Mouse (Mus musculus) heart, embryonic 14.5 days (tissue): ENCODE measurements around the gene Slc35c1. TPM values are rescaled to one million over a fixed set of nuclear protein-coding genes. Genes with fewer than 3 reads are reported as not detected.

Experiments used
- ATAC-seq: fragments of 200-750 bp; cut with Nextera tagmentation; 2 replicates; pipeline ENCODE4 v1.8.0; 2017; ENCODE audit warnings: low read depth, moderate TSS enrichment; ENCODE audit not compliant: insufficient number of reproducible peaks, insufficient read depth, low FRiP score
- H3K27ac ChIP-seq, 2 experiments: fragments of 200-500 bp in 1 of 2; fragments of 300-500 bp in 1 of 2; sonication (generic) in 1 of 2; replicated peaks in 1 of 2; 2 replicates each; pipeline ENCODE4 v1.5.1; 2012 to 2014; ENCODE audit warnings: low read depth in 2 of 2, low read length in 2 of 2, control low read depth in 1 of 2, mild to moderate bottlenecking in 1 of 2, mixed read lengths in 1 of 2; ENCODE audit not compliant: control insufficient read depth in 1 of 2, insufficient read depth in 1 of 2
- H3K27me3 ChIP-seq: fragments of 300-500 bp; sonication (generic); 2 replicates; pipeline ENCODE4 v1.6.1; 2014; ENCODE audit warnings: mild to moderate bottlenecking, low read length, control low read depth; ENCODE audit not compliant: control insufficient read depth, insufficient read depth
- H3K36me3 ChIP-seq: fragments of 300-500 bp; sonication (generic); 2 replicates; pipeline ENCODE4 v1.6.1; 2014; ENCODE audit warnings: mild to moderate bottlenecking, control low read depth, low read length, mixed read lengths; ENCODE audit not compliant: control insufficient read depth, insufficient read depth
- H3K4me1 ChIP-seq, 2 experiments: fragments of 200-500 bp in 1 of 2; fragments of 300-500 bp in 1 of 2; sonication (generic) in 1 of 2; 2 replicates each; pipeline ENCODE4 v1.6.1; 2012 to 2014; ENCODE audit warnings: low read length in 2 of 2, control low read depth in 1 of 2, mixed read lengths in 1 of 2; ENCODE audit not compliant: control insufficient read depth in 2 of 2, insufficient read depth in 2 of 2
- H3K4me2 ChIP-seq: fragments of 300-500 bp; sonication (generic); 2 replicates; pipeline ENCODE4 v1.6.1; 2014; ENCODE audit warnings: mild to moderate bottlenecking, low read length
- H3K4me3 ChIP-seq, 2 experiments: fragments of 200-500 bp in 1 of 2; fragments of 300-500 bp in 1 of 2; sonication (generic) in 1 of 2; 2 replicates each; pipeline ENCODE4 v1.5.1; 2012 to 2014; ENCODE audit warnings: low read length in 2 of 2, mild to moderate bottlenecking in 2 of 2, control low read depth in 1 of 2, low read depth in 1 of 2, moderate library complexity in 1 of 2; ENCODE audit not compliant: control insufficient read depth in 1 of 2, insufficient read depth in 1 of 2
- H3K9ac ChIP-seq: fragments of 300-500 bp; sonication (generic); 2 replicates; pipeline ENCODE4 v1.6.1; 2014; ENCODE audit warnings: mild to moderate bottlenecking, low read length
- H3K9me3 ChIP-seq: fragments of 300-500 bp; sonication (generic); 2 replicates; pipeline ENCODE4 v1.6.1; 2016; ENCODE audit warnings: low read length, control low read depth; ENCODE audit not compliant: control insufficient read depth
- WGBS: fragments of 180-500 bp; shearing (Covaris S2); extraction: QIAGEN DNeasy Blood & Tissue Kit; methylation state at CpG from one replicate; pipeline ENCODE4 v1.1.7; 2014; 5-methylcytosine and 5-hydroxymethylcytosine counted together
- polyA plus RNA-seq: library from polyadenylated mRNA; unstranded; fragments of >200 nt; fragmentation: Nextera tagmentation; extraction: Ambion mirVana; gene quantifications from 2 replicates; pipeline ENCODE4 v1.2.1, GENCODE M21; 2014

The Slc35c1 gene
- polyA plus RNA-seq, 1 experiment from 2014 or later: 7.1 TPM

DNA sequence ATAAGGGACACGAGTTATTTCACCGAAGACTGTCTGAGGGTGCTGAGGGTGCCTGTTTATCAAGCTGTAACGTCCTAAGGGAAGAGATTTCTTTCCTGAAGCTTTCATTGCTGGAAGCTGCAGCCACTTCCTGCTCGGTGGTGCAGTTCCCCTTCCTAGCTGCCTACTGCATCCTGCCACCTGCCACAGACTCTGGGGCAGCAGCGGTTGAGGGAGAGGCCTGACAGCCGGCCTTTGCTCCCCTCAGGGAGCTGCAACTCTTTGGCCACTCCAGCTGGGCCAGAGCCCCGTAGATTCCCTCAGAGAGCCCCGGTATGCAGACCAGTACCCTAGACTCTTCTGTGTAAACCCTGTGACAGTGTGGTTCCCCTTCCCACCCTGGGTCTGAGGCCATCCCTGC lies 34.1 kb upstream of the Slc35c1 start:
- Histone ChIP-seq H3K4me2 (no peak overlapping the region), H3K9ac (no peak overlapping the region), H3K36me3 (no peaks in the 10 kb centered on the region), H3K27me3 (peaks cover 7% of the 10 kb centered on the region; the same call in 1 of the 2 replicates), H3K4me1 (peaks cover 8 to 30% of the 10 kb centered on the region in 2 experiments; a peak in 3 of 4 replicates), H3K4me3 (no peak overlapping the region), H3K9me3 (no peaks in the 10 kb centered on the region), H3K27ac (no peak overlapping the region)
- ATAC-seq: no peak
- 43% methylated on average over 8 of the region's 8 CpGs for WGBS

DNA sequence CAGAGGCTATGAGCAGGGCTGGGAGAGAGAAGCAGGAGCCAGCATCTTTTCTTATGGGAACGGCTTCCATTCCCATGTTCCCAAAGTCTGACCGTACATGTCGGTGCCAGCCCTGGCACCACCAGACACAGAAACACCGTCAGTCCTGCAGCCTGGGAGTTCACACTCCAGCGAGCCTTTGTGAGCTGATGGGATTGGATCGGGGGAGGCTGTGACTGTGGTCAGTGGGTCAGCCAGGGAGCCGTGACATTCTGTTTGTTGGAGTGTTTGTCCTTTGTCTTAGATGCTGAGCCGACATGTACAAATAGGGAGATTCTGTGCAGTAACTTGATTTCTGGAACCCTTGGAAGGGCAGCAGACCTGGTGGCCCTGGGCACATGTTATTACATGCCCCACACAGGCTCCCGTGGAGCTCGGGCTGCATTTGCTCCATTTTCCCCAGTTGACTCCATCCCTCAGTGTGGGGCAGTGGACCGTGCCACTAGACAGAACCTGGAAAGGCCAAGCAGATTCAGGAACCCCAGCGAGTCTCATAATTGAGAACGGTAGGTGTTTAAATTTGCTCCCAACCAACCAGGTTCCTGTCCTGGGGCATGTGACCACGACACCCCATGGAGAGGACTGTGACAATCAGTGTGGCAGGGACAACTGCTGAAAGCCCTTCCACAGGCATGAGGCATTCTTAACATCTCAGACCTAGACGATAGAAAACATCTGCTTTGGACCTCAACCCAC lies 33.5 kb upstream of the Slc35c1 start:
- H3K27me3 ChIP-seq: peaks cover 9% of the 10 kb centered on the region; the same call in 1 of the 2 replicates
- no peak for ATAC-seq
- WGBS: 72% methylated on average over 15 of the region's 15 CpGs
- peaks cover 8 to 30% of the 10 kb centered on the region in 2 experiments; a peak in 3 of 4 replicates for H3K4me1 ChIP-seq
- H3K36me3 ChIP-seq: no peaks in the 10 kb centered on the region
- no peak overlapping the region for H3K4me3 ChIP-seq
- H3K27ac ChIP-seq: no peak overlapping the region
- no peak overlapping the region for H3K4me2 ChIP-seq
- H3K9ac ChIP-seq: no peak overlapping the region
- no peaks in the 10 kb centered on the region for H3K9me3 ChIP-seq

DNA sequence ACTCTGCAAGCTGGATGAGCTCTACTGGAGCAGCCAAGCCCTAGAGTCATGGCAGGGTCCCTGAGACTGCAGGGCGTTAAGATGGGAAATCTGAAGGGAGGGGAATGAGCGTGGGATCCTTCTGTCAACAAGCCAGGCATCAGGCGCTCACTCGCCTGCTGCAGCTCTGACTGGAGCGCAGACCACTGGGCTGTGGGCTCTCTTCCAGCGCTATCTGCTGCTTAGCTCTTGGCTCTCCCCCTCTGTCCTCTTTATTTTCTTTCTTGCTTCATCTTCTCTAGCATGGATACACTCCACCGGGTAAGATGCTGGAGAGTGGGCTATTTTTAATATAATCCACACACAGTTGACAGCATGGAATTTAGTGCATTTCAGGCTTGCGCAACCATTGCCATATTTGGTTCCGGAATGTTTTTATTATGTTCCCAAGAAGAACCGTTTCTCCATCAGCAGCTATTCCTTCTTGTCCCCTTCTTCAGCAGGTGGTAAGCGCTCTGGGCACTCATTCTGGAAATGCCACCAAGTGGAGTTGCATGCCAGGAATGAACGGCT lies 31.7 kb upstream of the Slc35c1 start:
- Histone ChIP-seq H3K4me2 (peak overlapping the region; percentile 47), H3K27ac (no peak overlapping the region), H3K36me3 (no peaks in the 10 kb centered on the region), H3K9ac (peak overlapping the region; percentile 44; the same call in 1 of the 2 replicates), H3K9me3 (no peaks in the 10 kb centered on the region), H3K4me1 (peaks cover 8 to 28% of the 10 kb centered on the region in 2 experiments; a peak in 3 of 4 replicates), H3K4me3 (no peak overlapping the region), H3K27me3 (peaks cover 14% of the 10 kb centered on the region)
- 24% methylated on average over 12 of the region's 12 CpGs for WGBS
- ATAC-seq: no peak; the same call in 1 of the 2 replicates

DNA sequence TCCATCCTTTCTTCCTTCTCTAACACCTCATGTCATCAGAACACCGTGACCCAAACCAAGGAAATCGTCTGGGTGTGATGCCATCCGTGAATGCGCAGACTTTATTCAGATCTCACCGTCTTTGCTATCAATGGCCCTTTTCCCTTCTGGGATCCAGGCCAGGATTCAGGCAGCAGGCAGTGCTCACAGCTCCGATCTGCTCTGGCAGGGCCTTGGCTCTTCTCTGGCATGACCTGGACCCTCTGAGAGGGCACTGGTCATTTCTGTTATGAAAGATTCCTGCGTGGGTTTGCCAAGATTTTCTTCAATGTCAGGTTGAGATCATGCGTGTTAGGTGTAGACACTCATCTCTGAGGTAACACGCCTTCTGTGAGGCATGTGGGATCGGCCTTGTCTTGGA lies 30.2 kb upstream of the Slc35c1 start:
- Histone ChIP-seq H3K36me3 (no peaks in the 10 kb centered on the region), H3K4me2 (no peak overlapping the region), H3K27ac (no peak overlapping the region), H3K4me1 (peaks cover 8 to 19% of the 10 kb centered on the region in 2 experiments; a peak in 3 of 4 replicates), H3K4me3 (no peak overlapping the region), H3K9ac (no peak overlapping the region), H3K27me3 (peaks cover 19% of the 10 kb centered on the region), H3K9me3 (no peaks in the 10 kb centered on the region)
- 59% methylated on average over 10 of the region's 10 CpGs for WGBS
- ATAC-seq: no peak

DNA sequence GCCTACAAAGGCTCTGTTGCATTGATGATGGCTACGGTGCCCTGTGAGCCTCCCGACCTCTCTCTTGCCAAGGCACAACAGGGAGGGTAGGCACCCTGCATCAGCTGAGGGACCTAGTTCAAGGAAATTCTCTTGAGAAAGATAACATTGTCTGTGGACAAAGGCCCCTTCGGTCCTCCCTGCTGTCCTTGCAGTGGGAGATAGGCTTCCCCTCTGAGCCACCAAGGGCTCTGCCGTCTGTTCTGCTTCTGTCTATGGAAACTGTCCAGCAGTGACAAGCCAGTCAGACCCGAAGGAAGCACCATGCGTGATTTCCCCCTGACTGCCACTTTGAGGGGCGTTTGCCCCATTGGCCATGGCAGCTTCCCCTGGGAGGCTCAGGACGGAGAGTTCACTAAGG lies 27.5 kb upstream of the Slc35c1 start:
- Histone ChIP-seq H3K9me3 (no peaks in the 10 kb centered on the region), H3K4me2 (no peak overlapping the region), H3K4me1 (peaks cover 10 to 19% of the 10 kb centered on the region in 2 experiments), H3K4me3 (no peak overlapping the region), H3K9ac (no peak overlapping the region), H3K27me3 (peaks cover 43% of the 10 kb centered on the region), H3K27ac (no peak overlapping the region), H3K36me3 (no peaks in the 10 kb centered on the region)
- ATAC-seq: no peak
- WGBS: 65% methylated on average over 8 of the region's 8 CpGs

DNA sequence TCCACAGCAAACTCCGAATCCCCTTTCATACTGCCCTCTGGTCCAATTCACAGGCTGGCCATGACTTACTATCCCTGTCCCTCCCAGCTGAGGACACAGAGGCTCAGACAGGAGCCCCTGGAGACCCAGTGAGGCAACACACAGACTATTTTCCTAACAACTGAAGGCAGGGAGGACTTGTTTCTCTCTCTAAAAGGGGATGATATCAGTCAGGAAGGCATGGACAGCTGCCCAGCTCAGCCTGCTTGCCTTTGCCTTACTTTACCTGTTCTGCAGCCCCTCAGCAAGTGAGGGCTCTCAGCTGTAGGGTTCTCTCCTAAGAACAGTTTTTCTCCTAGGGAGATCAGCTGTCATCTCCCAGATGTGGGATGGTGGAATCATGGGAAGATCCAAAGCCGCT lies 26.6 kb upstream of the Slc35c1 start:
- H3K4me1 ChIP-seq: peaks cover 9 to 12% of the 10 kb centered on the region in 2 experiments
- no peak overlapping the region for H3K4me3 ChIP-seq
- no peaks in the 10 kb centered on the region for H3K36me3 ChIP-seq
- ATAC-seq: no peak
- H3K27me3 ChIP-seq: peaks cover 47% of the 10 kb centered on the region
- 56% methylated on average over 2 of the region's 2 CpGs for WGBS
- H3K9me3 ChIP-seq: no peaks in the 10 kb centered on the region
- no peak overlapping the region for H3K9ac ChIP-seq
- H3K27ac ChIP-seq: no peak overlapping the region
- no peak overlapping the region for H3K4me2 ChIP-seq

DNA sequence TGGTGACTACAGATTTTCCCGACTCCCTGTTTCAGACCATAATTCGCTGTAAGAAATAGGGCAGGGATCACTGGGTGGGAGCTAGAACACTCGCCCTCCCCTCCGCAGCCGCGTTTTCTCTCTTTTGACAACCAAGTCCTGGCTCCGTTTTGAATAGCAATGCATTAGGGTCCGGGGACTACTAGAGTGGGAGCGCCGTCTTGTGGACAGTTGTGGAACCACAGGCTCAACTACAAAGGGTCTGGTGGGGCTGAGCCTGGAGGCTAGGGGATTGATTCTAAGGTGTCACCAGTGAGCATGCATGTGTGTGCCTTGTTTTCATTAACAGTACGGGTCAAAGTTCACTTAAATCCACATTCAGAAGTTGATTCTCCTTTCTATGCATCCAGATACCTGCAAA lies 26.1 kb upstream of the Slc35c1 start:
- H3K36me3 ChIP-seq: no peaks in the 10 kb centered on the region
- H3K27me3 ChIP-seq: peaks cover 47% of the 10 kb centered on the region
- no peaks in the 10 kb centered on the region for H3K9me3 ChIP-seq
- 4% methylated on average over 11 of the region's 11 CpGs for WGBS
- H3K4me2 ChIP-seq: peak overlapping the region; percentile 49
- H3K4me1 ChIP-seq: peaks cover 6 to 7% of the 10 kb centered on the region in 2 experiments
- H3K9ac ChIP-seq: no peak overlapping the region
- ATAC-seq: no peak
- no peak overlapping the region for H3K4me3 ChIP-seq
- H3K27ac ChIP-seq: no peak overlapping the region
